Mouse (Mus musculus) c-Kit-positive CD71-positive TER-119-positive erythroid progenitor cells, embryonic 14.5 days (primary cell): Measurements from ENCODE around the gene Tnfaip8l1.

Source experiments
- DNase-seq: peaks from one replicate; pipeline ENCODE4 v3.0.0-alpha.2; 2013; ENCODE audit warnings: low spot score

The Tnfaip8l1 gene

DNA sequence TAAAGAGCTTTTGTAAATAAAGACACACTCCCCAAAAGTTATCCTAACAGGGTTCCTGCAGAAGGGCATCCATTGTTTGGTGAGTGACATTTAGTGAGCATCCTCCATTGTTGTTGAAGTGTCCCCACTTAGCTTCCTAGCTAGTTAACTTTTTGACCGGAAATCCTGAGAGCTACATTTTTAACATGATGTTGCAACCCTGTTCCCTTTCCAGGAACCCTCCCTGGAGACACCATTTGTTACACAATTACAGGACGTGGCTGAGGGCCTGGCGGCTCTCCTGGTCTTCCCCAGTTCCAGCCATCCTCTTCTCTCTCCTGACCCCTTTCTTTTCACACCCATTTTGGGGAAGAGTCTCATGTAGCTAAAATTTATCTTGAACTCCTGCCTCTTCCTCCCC is 57.5 kb downstream of the Tnfaip8l1 start:
- DNase-seq: no peak
